Mouse (Mus musculus): ENCODE data around the gene Bsn.

DNA sequence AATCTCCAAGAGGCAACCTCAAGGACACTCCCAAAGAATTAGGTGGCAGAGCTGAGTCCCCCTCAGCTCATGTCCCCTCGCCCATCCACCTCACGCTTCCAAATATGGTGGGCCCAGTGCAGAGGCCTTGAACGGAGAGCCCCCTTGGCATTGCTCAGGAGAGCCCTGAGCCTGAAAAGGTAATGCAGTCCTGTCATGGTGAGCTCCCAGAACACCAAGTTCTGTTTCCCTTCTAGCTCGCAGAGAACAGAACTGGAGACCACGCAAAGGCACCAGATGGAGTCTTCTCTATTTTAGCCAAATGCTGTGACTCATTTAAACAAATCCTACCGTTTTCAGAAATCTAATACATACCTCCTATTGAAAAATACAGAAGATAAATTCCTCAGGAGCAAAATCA, 32.7 kb downstream of the Bsn start:
- no peak for TF ChIP-seq POLR2A (IDR thresholded peaks at IDR 0.05; ENCODE audit: extremely low read depth, insufficient read depth, low read length)
- no peak for TF ChIP-seq CTCF (IDR thresholded peaks at IDR 0.05; ENCODE audit: extremely low read depth, insufficient read depth, low read length)

Measured in cortical plate, adult 2 months (tissue).